Mouse (Mus musculus) CH12.LX (cell line): Measurements from ENCODE around the gene Ophn1. TPM values are rescaled to one million over a fixed set of nuclear protein-coding genes. Genes with fewer than 3 reads are reported as not detected.

Source experiments
- DNase-seq: peaks from one replicate; pipeline ENCODE4 v3.0.0-alpha.2; 2013; ENCODE audit errors: extremely low read depth
- H3K27ac ChIP-seq: 2 replicates; pipeline ENCODE4 v1.5.1; 2012; ENCODE audit warnings: low read depth, mild to moderate bottlenecking, control low read depth, moderate library complexity; ENCODE audit not compliant: insufficient read depth
- H3K27me3 ChIP-seq: replicated peaks from 2 replicates; pipeline ENCODE3; 2012; ENCODE audit warnings: inconsistent platforms
- H3K36me3 ChIP-seq, 2 experiments: replicated peaks in 1 of 2; 2 replicates each; pipeline versions ENCODE3 to v1.6.1; 2012; ENCODE audit warnings: inconsistent platforms in 1 of 2, low read length in 1 of 2, mild to moderate bottlenecking in 1 of 2, mixed read lengths in 1 of 2, moderate library complexity in 1 of 2; ENCODE audit not compliant: control insufficient read depth in 1 of 2, insufficient read depth in 1 of 2
- H3K4me1 ChIP-seq, 2 experiments: 2 replicates each; pipeline ENCODE4 v1.6.1; 2012; ENCODE audit warnings: inconsistent platforms in 1 of 2, moderate library complexity in 1 of 2; ENCODE audit not compliant: insufficient read depth in 2 of 2, control insufficient read depth in 1 of 2
- H3K4me2 ChIP-seq: 2 replicates; pipeline ENCODE4 v1.6.1; 2012; ENCODE audit warnings: low read depth, mild to moderate bottlenecking, control low read depth; ENCODE audit not compliant: poor library complexity, insufficient read depth, severe bottlenecking
- H3K4me3 ChIP-seq, 3 experiments: fragments of 150-350 bp in 1 of 3; sonication (generic) in 1 of 3; replicated peaks in 1 of 3; 2 replicates each; pipeline versions ENCODE3 to v1.5.1; 2011 to 2012; ENCODE audit warnings: low read depth in 2 of 3, low read length in 2 of 3, mild to moderate bottlenecking in 2 of 3, moderate library complexity in 2 of 3, control low read depth in 1 of 3, improper control_type of control experiment in 1 of 3, inconsistent platforms in 1 of 3, mixed read lengths in 1 of 3; ENCODE audit not compliant: poor library complexity in 1 of 3
- H3K79me2 ChIP-seq: replicated peaks from 2 replicates; pipeline ENCODE4 v1.6.1; 2012; ENCODE audit warnings: mild to moderate bottlenecking, moderate library complexity; ENCODE audit not compliant: control insufficient read depth, poor library complexity, insufficient read depth, severe bottlenecking; ENCODE audit errors: extremely low read depth
- H3K9ac ChIP-seq: 2 replicates; pipeline ENCODE4 v1.6.1; 2012; ENCODE audit warnings: low read depth, mild to moderate bottlenecking, control low read depth, moderate library complexity; ENCODE audit not compliant: insufficient read depth
- H3K9me3 ChIP-seq: replicated peaks from 2 replicates; pipeline ENCODE3; 2012; ENCODE audit warnings: low read length, inconsistent platforms, mixed read lengths
- BHLHE40 ChIP-seq: IDR thresholded peaks from 2 replicates; pipeline ENCODE4 v1.6.1; 2011; ENCODE audit warnings: mild to moderate bottlenecking, low read depth, low read length, improper control_type of control experiment
- CHD1 ChIP-seq: IDR thresholded peaks from 2 replicates; pipeline ENCODE4 v1.6.1; 2012; ENCODE audit warnings: low read depth, low read length, improper control_type of control experiment, inconsistent platforms
- CTCF ChIP-seq, 2 experiments: IDR thresholded peaks in 1 of 2; conservative IDR thresholded peaks in 1 of 2; 2 replicates each; pipeline ENCODE4 v1.5.1; 2011 to 2012; ENCODE audit warnings: low read depth in 2 of 2, low read length in 2 of 2, improper control_type of control experiment in 1 of 2, inconsistent platforms in 1 of 2, mild to moderate bottlenecking in 1 of 2, moderate library complexity in 1 of 2
- EP300 ChIP-seq: IDR thresholded peaks from 2 replicates; pipeline ENCODE4 v1.6.1; 2011; ENCODE audit warnings: low read length, improper control_type of control experiment
- ETS1 ChIP-seq: conservative IDR thresholded peaks from 2 replicates; pipeline ENCODE4 v1.6.1; 2012; ENCODE audit warnings: low read depth, mild to moderate bottlenecking, inconsistent platforms, low read length, improper control_type of control experiment, moderate library complexity
- HCFC1 ChIP-seq: IDR thresholded peaks from 2 replicates; pipeline ENCODE4 v1.6.1; 2012; ENCODE audit warnings: low read depth, mild to moderate bottlenecking, inconsistent platforms, low read length, improper control_type of control experiment
- IRF4 ChIP-seq: IDR thresholded peaks from 2 replicates; pipeline ENCODE4 v1.6.1; 2014; ENCODE audit warnings: low read depth, mild to moderate bottlenecking, inconsistent platforms, low read length, improper control_type of control experiment
- JUN ChIP-seq: IDR thresholded peaks from 2 replicates; pipeline ENCODE4 v1.6.1; 2011; ENCODE audit warnings: low read depth, mild to moderate bottlenecking, low read length, improper control_type of control experiment, moderate library complexity; ENCODE audit not compliant: insufficient read depth
- JUND ChIP-seq: conservative IDR thresholded peaks from 2 replicates; pipeline ENCODE4 v1.6.1; 2011; ENCODE audit warnings: low read depth, low read length, improper control_type of control experiment
- KAT2A ChIP-seq: IDR thresholded peaks from 2 replicates; pipeline ENCODE4 v1.6.1; 2012; ENCODE audit warnings: low read length, improper control_type of control experiment, inconsistent platforms; ENCODE audit not compliant: insufficient replicate concordance
- MAFK ChIP-seq: IDR thresholded peaks from 2 replicates; pipeline ENCODE4 v1.6.1; 2011; ENCODE audit warnings: low read length, improper control_type of control experiment; ENCODE audit not compliant: insufficient replicate concordance
- MAX ChIP-seq: IDR thresholded peaks from 2 replicates; pipeline ENCODE4 v1.6.1; 2011; ENCODE audit warnings: low read length, improper control_type of control experiment
- MAZ ChIP-seq: IDR thresholded peaks from 2 replicates; pipeline ENCODE4 v1.6.1; 2012; ENCODE audit warnings: low read depth, mild to moderate bottlenecking, inconsistent platforms, low read length, improper control_type of control experiment, moderate library complexity
- MEF2A ChIP-seq: IDR thresholded peaks from 2 replicates; pipeline ENCODE4 v1.6.1; 2014; ENCODE audit warnings: low read depth, mild to moderate bottlenecking, inconsistent platforms, low read length, improper control_type of control experiment, borderline replicate concordance
- MYC ChIP-seq: IDR thresholded peaks from 2 replicates; pipeline ENCODE4 v1.6.1; 2011; ENCODE audit warnings: low read depth, mild to moderate bottlenecking, improper control_type of control experiment, low read length
- NRF1 ChIP-seq: IDR thresholded peaks from 2 replicates; pipeline ENCODE4 v1.6.1; 2014; ENCODE audit warnings: low read depth, mild to moderate bottlenecking, inconsistent platforms, low read length, improper control_type of control experiment, moderate library complexity
- PAX5 ChIP-seq: IDR thresholded peaks from 2 replicates; pipeline ENCODE4 v1.6.1; 2012; ENCODE audit warnings: low read length, inconsistent platforms, mixed read lengths
- POLR2AphosphoS2 ChIP-seq: IDR thresholded peaks from 2 replicates; pipeline ENCODE4 v1.6.1; 2011; ENCODE audit warnings: low read depth, low read length, improper control_type of control experiment
- RAD21 ChIP-seq: IDR thresholded peaks from 2 replicates; pipeline ENCODE4 v1.6.1; 2011; ENCODE audit warnings: low read depth, mild to moderate bottlenecking, low read length, improper control_type of control experiment, moderate library complexity
- RCOR1 ChIP-seq: conservative IDR thresholded peaks from 2 replicates; pipeline ENCODE4 v1.6.1; 2012; ENCODE audit warnings: low read depth, mild to moderate bottlenecking, inconsistent platforms, low read length, improper control_type of control experiment
- TBP ChIP-seq: conservative IDR thresholded peaks from 2 replicates; pipeline ENCODE4 v1.6.1; 2011; ENCODE audit warnings: low read depth, low read length, improper control_type of control experiment
- TCF12 ChIP-seq: IDR thresholded peaks from 2 replicates; pipeline ENCODE4 v1.6.1; 2014; ENCODE audit warnings: low read depth, mild to moderate bottlenecking, inconsistent platforms, low read length, improper control_type of control experiment
- USF1 ChIP-seq: IDR thresholded peaks from 2 replicates; pipeline ENCODE4 v1.6.1; 2014; ENCODE audit warnings: low read depth, mild to moderate bottlenecking, inconsistent platforms, low read length, improper control_type of control experiment
- USF2 ChIP-seq: conservative IDR thresholded peaks from 2 replicates; pipeline ENCODE4 v1.6.1; 2011; ENCODE audit warnings: low read depth, low read length, improper control_type of control experiment
- ZMIZ1 ChIP-seq: IDR thresholded peaks from 2 replicates; pipeline ENCODE4 v1.6.1; 2012; ENCODE audit warnings: low read depth, mild to moderate bottlenecking, inconsistent platforms, low read length, improper control_type of control experiment
- ZNF384 ChIP-seq: IDR thresholded peaks from 2 replicates; pipeline ENCODE4 v1.6.1; 2012; ENCODE audit warnings: low read depth, low read length, improper control_type of control experiment, inconsistent platforms
- dilution Hi-C: fragments of 300-500 bp; cut with MboI; formaldehyde crosslinking; loops from 2 replicates; pipeline ENCODE4 v1.14.3; 2020; ENCODE audit warnings: low sequenced_read_pairs; ENCODE audit not compliant: extremely low pct_unique_long_range_greater_than_20kb, extremely low pct_ligation_motif_present
- in situ Hi-C: fragments of 300-500 bp; cut with MboI; formaldehyde crosslinking; loops from 3 replicates; pipeline ENCODE4 v1.14.3; 2019; ENCODE audit warnings: low sequenced_read_pairs, low pct_ligation_motif_present, low pct_unique_long_range_greater_than_20kb, mixed read lengths
- polyA plus RNA-seq: library from polyadenylated mRNA; unstranded; fragments of >175 nt; gene quantifications from 2 replicates; pipeline ENCODE4 v1.2.1, GENCODE M21; 2012; ENCODE audit warnings: low read depth; ENCODE audit not compliant: insufficient read length
- total RNA-seq, 2 experiments: library from RNA; depleted of rRNA; stranded (reverse); fragments of 300-350 nt in 1 of 2; fragments of >200 nt in 1 of 2; gene quantifications; 2 replicates each; pipeline ENCODE4 v1.2.3; 2012 to 2014

The Ophn1 gene
- total and polyA plus RNA-seq, 3 experiments: not detected

DNA sequence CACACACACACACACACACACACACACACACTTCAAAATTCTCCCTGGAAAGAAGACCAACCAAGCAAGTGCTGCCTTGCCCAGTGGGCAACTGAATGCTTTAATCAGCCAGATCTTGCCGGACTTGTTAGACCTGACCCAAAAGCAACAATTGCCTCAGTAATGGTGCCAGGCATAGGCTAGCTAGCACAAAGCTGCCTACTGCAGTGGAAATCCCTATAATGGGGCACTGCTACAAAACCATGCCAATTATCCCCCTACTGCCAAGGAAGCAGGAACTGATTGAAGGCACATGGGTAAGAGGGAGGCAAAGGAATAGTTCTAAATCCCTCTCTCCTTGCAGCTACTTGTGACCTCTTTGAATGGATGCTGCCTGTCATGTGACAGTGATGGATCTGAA is 18.8 kb downstream of the Ophn1 start:
- Histone ChIP-seq H3K79me2 (no peaks in the 10 kb centered on the region), H3K4me3 (no peak overlapping the region), H3K9ac (no peak overlapping the region), H3K27me3 (no peaks in the 10 kb centered on the region), H3K36me3 (no peaks in the 10 kb centered on the region), H3K27ac (no peak overlapping the region), H3K4me2 (no peak overlapping the region), H3K9me3 (no peaks in the 10 kb centered on the region), H3K4me1 (peaks cover 0 to 8% of the 10 kb centered on the region in 2 experiments; a peak in 1 of 4 replicates)
- no peak for DNase-seq
- dilution Hi-C loops (no loop called here), in situ Hi-C loops (no loop called here)
- TF ChIP-seq ZNF384: no peak
- no peak for TF ChIP-seq RCOR1
- TF ChIP-seq TBP: no peak
- no peak for TF ChIP-seq POLR2AphosphoS2
- no peak for TF ChIP-seq TCF12
- TF ChIP-seq MEF2A: no peak
- no peak for TF ChIP-seq ZMIZ1
- TF ChIP-seq ETS1: no peak
- TF ChIP-seq MYC: no peak
- TF ChIP-seq MAZ: no peak
- TF ChIP-seq CTCF (conservative IDR thresholded peaks at IDR 0.05 in 1 of 2, IDR thresholded peaks at IDR 0.05 in 1 of 2; ENCODE audit: low read depth in 2 of 2, low read length in 2 of 2): no peak
- no peak for TF ChIP-seq USF1
- TF ChIP-seq NRF1: no peak
- TF ChIP-seq JUN: no peak
- TF ChIP-seq EP300: no peak
- TF ChIP-seq JUND: no peak
- no peak for TF ChIP-seq HCFC1

DNA sequence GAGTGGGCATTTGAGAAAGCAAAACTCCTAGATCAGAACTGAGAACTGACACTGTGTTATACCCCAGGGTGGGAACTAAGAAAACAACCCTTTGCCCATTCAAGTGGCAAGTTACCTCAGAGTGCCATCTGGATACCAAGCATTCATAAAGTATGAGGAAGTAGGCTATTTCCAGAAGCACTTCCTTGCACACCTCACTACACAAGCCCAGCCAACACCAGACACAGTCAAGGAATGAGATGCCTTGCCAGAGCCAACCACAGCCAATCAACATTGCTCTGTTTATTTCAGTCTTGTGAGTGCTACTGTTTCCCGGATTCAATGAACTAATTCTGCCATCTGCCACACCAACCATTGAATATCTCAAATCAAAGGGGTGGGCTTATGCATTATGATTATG is 20.3 kb downstream of the Ophn1 start:
- Histone ChIP-seq H3K27ac (no peak overlapping the region), H3K27me3 (no peaks in the 10 kb centered on the region), H3K4me3 (no peak overlapping the region), H3K79me2 (no peaks in the 10 kb centered on the region), H3K9me3 (no peaks in the 10 kb centered on the region), H3K4me2 (no peak overlapping the region), H3K4me1 (peaks cover 0 to 8% of the 10 kb centered on the region in 2 experiments; a peak in 1 of 4 replicates), H3K36me3 (no peaks in the 10 kb centered on the region), H3K9ac (no peak overlapping the region)
- TF ChIP-seq USF1 (no peak), NRF1 (no peak), IRF4 (no peak), MAX (no peak), JUN (no peak), KAT2A (no peak), MYC (no peak), JUND (no peak), ETS1 (no peak), PAX5 (no peak), RAD21 (no peak), HCFC1 (no peak), TCF12 (no peak), MAZ (no peak), BHLHE40 (no peak), MAFK (no peak), CHD1 (no peak), USF2 (no peak)
- dilution Hi-C loops: no loop called here
- in situ Hi-C loops: no loop called here
- no peak for DNase-seq
